Mouse (Mus musculus): ENCODE measurements at regions not wholly inside any gene's neighbourhood (a gene's known extent, or its start where the extent isn't known, plus 50 kb on each side); places are given as distances from the start of the nearest gene placed in this dataset.

DNA sequence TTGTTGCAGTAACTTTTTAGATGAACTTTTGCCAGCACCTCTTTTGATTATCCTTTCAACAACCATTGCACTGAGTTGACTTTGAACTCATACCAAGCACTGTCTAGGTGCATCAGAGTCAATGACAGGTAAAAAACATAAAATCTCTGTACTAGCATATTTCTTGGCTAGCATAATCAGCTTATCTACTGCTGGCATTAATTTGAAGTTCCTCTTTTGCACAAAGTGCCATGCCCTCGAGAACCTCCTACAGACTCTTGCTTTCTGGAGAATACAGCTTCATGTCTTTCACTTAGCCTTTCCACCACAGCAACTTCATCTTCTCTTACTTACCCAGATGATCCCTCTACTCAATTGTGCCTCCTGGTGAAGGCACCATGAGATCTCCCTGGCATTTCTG lies 85.3 kb upstream of the Il6 start:
- H3K27me3 ChIP-seq = no peaks in the 10 kb centered on the region
- H3K36me3 ChIP-seq = no peaks in the 10 kb centered on the region
- H3K4me3 ChIP-seq (replicated peaks) = no peak overlapping the region
- H3K4me1 ChIP-seq = no peaks in the 10 kb centered on the region
- H3K9me3 ChIP-seq (replicated peaks) = no peaks in the 10 kb centered on the region
- no peak overlapping the region for H3K27ac ChIP-seq (replicated peaks)
- H3K4me2 ChIP-seq (replicated peaks) = no peak overlapping the region
- no peak for ATAC-seq (ENCODE audit: insufficient number of reproducible peaks, low FRiP score, low TSS enrichment, low read depth)
- 67% methylated on average over 1 of the region's 1 CpGs for WGBS
- H3K9ac ChIP-seq = no peak overlapping the region

DNA sequence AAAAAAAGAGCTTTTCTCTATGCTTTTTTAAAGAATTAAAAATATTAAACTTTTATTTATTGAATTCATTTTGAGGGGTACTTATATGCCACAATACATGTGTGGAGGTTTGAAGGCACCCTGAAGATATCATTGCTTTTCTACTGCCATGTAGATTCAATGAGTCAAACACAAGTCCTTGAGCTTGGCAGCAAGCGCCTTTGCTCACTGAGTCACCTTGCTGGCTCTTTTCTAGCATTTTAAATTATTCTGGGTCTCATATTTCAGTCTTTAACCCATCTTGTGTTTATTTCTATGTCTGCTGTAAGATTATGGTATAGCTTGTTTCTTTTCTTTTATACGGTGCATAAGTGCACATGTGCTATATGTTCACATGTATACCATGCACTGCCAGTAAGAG lies 83.5 kb upstream of the Il6 start:
- no peaks in the 10 kb centered on the region for H3K9me3 ChIP-seq (replicated peaks)

DNA sequence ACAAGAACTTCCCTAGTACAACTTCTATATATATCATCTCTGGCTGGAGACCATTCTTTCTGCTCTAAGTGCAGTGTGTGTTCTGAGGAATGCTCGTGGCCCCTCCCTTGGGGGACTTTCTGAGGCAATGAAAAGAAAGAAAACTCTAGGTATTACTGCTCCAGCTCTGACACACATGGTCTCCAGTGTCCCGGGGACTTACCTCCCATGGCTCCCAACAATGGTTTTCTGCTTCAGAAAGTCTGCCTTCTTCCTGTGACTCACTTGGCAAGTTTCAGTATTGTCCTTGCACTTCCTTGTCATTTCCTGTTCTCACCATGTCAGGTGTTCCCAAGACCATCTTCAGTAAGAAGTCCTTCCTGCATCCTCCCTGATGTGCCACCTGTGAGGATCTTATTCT lies 65.7 kb upstream of the Il6 start:
- H3K27me3 ChIP-seq = no peaks in the 10 kb centered on the region
- H3K9ac ChIP-seq = no peak overlapping the region
- no peak for ATAC-seq (ENCODE audit: insufficient number of reproducible peaks, low FRiP score, low TSS enrichment, low read depth)
- no peak overlapping the region for H3K4me3 ChIP-seq (replicated peaks)
- no peaks in the 10 kb centered on the region for H3K4me1 ChIP-seq
- no peaks in the 10 kb centered on the region for H3K36me3 ChIP-seq
- WGBS = 63% methylated on average over 2 of the region's 2 CpGs
- H3K9me3 ChIP-seq (replicated peaks) = no peaks in the 10 kb centered on the region
- no peak overlapping the region for H3K4me2 ChIP-seq (replicated peaks)
- H3K27ac ChIP-seq (replicated peaks) = no peak overlapping the region

More for the DNA sequence above, 83.5 kb upstream of the Il6 start:
- Histone ChIP-seq H3K36me3 (no peaks in the 10 kb centered on the region), H3K4me3 (replicated peaks) (no peak overlapping the region), H3K9ac (no peak overlapping the region), H3K4me2 (replicated peaks) (no peak overlapping the region), H3K27me3 (no peaks in the 10 kb centered on the region), H3K27ac (replicated peaks) (no peak overlapping the region), H3K4me1 (no peaks in the 10 kb centered on the region)
- ATAC-seq (ENCODE audit: insufficient number of reproducible peaks, low FRiP score, low TSS enrichment, low read depth) = no peak
- WGBS = 91% methylated on average over 2 of the region's 2 CpGs

DNA sequence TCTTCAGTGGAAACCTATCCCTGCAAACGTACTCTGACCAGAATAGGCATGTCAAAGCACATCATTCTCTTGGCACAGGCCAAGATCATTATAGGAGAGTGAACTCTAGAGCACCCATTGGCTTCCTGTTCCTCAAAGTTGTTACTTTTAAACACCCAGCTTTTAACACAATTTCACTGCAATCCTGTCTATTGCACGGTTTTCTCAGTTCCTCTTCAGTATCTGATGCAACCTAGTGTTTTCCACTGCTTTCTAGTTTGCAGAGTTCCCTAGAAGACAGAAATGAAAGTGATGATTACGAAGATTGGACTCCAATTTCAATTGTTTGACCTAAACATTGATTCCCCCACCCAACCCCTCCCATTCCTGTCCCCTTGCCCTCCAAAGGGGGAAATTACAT lies 64.8 kb upstream of the Il6 start:
- Histone ChIP-seq H3K4me3 (replicated peaks) (no peak overlapping the region), H3K9me3 (replicated peaks) (no peaks in the 10 kb centered on the region), H3K4me2 (replicated peaks) (no peak overlapping the region), H3K27me3 (no peaks in the 10 kb centered on the region), H3K36me3 (no peaks in the 10 kb centered on the region), H3K4me1 (no peaks in the 10 kb centered on the region), H3K27ac (replicated peaks) (no peak overlapping the region), H3K9ac (no peak overlapping the region)
- WGBS = 70% methylated on average over 3 of the region's 3 CpGs
- no peak for ATAC-seq (ENCODE audit: insufficient number of reproducible peaks, low FRiP score, low TSS enrichment, low read depth)

DNA sequence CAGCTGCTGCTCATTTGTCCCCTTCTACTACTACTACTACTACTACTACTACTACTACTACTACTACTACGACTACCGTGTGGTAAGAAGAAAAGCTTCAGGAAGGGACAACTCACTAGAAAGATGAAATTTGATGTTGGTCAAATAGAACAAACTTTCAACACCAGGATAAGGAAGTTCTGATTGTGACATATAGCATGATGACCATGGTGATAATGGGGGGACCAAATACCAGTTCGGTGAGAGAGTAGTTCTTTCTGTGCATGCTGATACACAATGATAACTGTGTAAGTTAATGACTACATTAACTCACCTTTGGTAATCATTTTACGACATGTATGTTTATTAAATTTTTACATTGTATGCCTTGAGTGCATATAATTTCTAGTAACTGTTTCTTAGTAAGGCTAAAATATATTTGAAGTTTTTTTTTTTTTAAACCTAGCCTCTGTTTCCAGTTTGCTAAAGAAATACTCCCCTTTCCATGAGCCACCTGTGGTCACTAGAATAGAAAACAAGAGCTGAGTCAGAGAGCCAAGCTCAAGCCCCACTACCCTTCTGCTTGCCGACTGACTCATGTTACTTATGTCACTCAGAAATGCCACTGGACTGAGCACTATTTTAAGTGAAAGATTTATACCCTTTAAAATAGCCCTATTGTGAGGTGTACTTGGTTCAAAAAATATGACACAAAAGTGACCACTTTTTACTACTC lies 62.3 kb upstream of the Il6 start:
- 76% methylated on average over 5 of the region's 5 CpGs for WGBS
- no peak for ATAC-seq (ENCODE audit: insufficient number of reproducible peaks, low FRiP score, low TSS enrichment, low read depth)
- Histone ChIP-seq H3K4me1 (no peaks in the 10 kb centered on the region), H3K27ac (replicated peaks) (no peak overlapping the region), H3K27me3 (no peaks in the 10 kb centered on the region), H3K36me3 (no peaks in the 10 kb centered on the region), H3K4me2 (replicated peaks) (no peak overlapping the region), H3K4me3 (replicated peaks) (no peak overlapping the region), H3K9ac (no peak overlapping the region), H3K9me3 (replicated peaks) (no peaks in the 10 kb centered on the region)

DNA sequence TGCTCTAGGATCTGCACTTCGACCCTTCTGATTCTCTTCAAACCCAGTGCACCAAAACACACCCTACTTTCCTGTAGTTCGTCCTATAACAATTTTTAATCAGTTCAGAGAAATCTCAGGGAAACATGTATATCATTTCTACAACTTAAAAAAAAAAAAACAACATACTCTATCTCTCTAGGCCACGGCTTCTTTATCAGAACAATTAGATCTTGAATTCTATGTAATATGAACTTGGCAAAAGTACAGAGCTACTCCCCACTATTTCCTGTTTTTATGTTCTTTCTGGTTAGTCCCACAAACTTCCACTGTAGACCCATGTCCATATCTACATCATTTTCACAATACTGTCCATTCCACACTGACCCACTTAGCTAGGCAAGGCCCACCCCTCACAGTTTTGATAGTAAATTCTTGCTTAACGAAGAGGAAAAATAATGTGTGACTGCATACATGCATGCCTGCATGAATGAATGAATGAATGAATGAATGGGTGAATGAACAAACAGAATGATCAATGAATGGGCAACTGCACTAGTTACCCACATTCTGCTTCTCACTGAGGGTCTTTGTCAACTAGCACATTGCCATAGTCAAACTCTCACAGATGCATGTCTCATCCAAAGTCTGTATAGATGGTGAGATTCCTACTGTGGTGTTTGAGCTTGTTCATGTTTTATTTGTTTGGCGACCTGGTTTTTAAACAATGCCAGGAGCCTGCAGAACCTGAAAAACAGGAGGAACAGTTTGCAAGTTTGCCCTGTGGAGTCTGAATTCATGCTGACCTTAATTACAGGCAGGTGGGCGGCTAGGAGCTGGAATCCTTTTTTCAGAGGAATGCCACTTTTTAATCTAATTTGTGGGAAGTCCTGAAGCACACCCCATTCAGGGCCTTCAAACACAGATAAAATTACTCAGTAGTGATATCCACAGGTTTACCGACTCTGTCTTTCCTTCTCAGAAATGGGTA lies 61.2 kb upstream of the Il6 start:
- no peak overlapping the region for H3K4me2 ChIP-seq (replicated peaks)
- H3K4me3 ChIP-seq (replicated peaks) = no peak overlapping the region
- H3K36me3 ChIP-seq = no peaks in the 10 kb centered on the region
- H3K27ac ChIP-seq (replicated peaks) = no peak overlapping the region
- WGBS = 60% methylated on average over 7 of the region's 7 CpGs
- no peaks in the 10 kb centered on the region for H3K27me3 ChIP-seq
- no peaks in the 10 kb centered on the region for H3K9me3 ChIP-seq (replicated peaks)
- no peak overlapping the region for H3K9ac ChIP-seq
- no peak for ATAC-seq (ENCODE audit: insufficient number of reproducible peaks, low FRiP score, low TSS enrichment, low read depth)
- H3K4me1 ChIP-seq = no peaks in the 10 kb centered on the region

All from embryonic facial prominence, embryonic 15.5 days (tissue).